Mouse (Mus musculus): ENCODE measurements around the gene Tmem131.

DNA sequence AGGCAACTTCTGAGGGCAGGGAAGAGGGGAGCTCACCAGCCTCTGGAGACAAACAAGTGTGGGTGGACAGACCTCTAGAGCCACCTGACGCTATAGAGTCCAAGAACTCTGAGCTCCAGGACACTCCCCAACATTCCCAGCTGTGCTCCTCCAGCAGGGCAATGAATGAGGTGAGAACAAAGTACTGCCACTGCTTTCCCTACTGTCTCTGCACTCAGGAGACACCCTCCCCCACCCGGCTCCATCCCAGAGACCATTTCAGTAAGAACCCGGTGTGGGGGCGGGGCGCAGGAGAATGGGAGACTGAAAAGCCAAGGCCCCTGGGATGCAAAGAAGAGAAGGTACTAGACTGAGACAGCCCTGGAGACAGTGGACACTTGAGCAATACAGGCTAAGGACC, 98.4 kb downstream of the Tmem131 start:
- TF ChIP-seq CTCF (IDR thresholded peaks at IDR 0.05; ENCODE audit: low read depth) (no peak), EP300 (IDR thresholded peaks at IDR 0.05; ENCODE audit: low read depth) (no peak)
